Mouse (Mus musculus): ENCODE measurements around the gene Cyp24a1. TPM values are rescaled to one million over a fixed set of nuclear protein-coding genes. Genes with fewer than 3 reads are reported as not detected.

Gene Cyp24a1
- total RNA-seq, 1 experiment, result not detected

GRCm38 (mm10) chr2:170469616-170470308, 27.2 kb downstream of the Cyp24a1 start:
- H3K36me3 ChIP-seq (ENCODE audit: control insufficient read depth, insufficient read depth, low read length, poor library complexity, severe bottlenecking), result no peaks in the 10 kb centered on the region
- peak; percentile 93 for TF ChIP-seq MAFK (IDR thresholded peaks at IDR 0.05; ENCODE audit: insufficient read depth, low read depth, low read length)
- TF ChIP-seq ZNF384 (IDR thresholded peaks at IDR 0.05; ENCODE audit: low read depth, low read length), result peak; percentile 79
- no peak for TF ChIP-seq CHD2 (IDR thresholded peaks at IDR 0.05; ENCODE audit: low read depth, low read length)
- no peak for TF ChIP-seq ZC3H11A (IDR thresholded peaks at IDR 0.05; ENCODE audit: borderline replicate concordance, low read depth, low read length)
- peaks cover 4 to 16% of the 10 kb centered on the region in 2 experiments; a peak in 3 of 4 replicates for H3K4me1 ChIP-seq (ENCODE audit: control insufficient read depth in 2 of 2, insufficient read depth in 2 of 2, low read length in 2 of 2, poor library complexity in 1 of 2)
- DNase-seq (ENCODE audit: low read depth, low spot score), result peak; percentile 51
- peak overlapping the region; percentile 48 for H3K27ac ChIP-seq (ENCODE audit: insufficient read depth, low read depth, low read length, poor library complexity, severe bottlenecking)
- H3K9ac ChIP-seq (ENCODE audit: insufficient read depth, low read depth, low read length, poor library complexity, severe bottlenecking), result no peak overlapping the region
- in situ Hi-C loops (cut with MboI; ENCODE audit: low sequenced_read_pairs in 2 of 2, unreplicated experiment in 2 of 2), result no loop called here
- H3K4me3 ChIP-seq (ENCODE audit: insufficient read depth in 1 of 2, low read depth in 1 of 2, low read length in 2 of 2, poor library complexity in 1 of 2, severe bottlenecking in 1 of 2), result no peak overlapping the region
- H3K9me3 ChIP-seq (ENCODE audit: control insufficient read depth, insufficient read depth, low read depth, low read length), result no peaks in the 10 kb centered on the region

DNA sequence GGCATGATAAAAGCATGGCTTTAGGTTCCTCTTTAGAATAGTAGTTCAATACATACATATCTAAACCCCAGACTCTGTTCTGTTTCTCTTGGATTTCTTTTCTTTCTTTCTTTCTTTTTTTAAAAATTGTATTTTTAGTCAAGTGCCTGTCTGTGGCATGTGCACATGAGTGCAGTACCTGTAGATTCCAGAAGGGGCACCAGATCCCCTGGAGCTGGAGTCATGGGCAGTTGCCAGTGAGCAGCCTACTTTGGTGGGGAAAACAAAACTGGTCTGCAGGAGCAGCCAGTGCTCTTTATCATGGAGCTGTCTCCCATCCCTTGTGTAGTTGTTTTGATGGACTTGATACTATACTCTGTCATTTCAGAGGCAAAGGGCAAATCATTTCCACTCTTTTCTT, 28.9 kb downstream of the Cyp24a1 start:
- in situ Hi-C loops (cut with MboI; ENCODE audit: low sequenced_read_pairs in 2 of 2, unreplicated experiment in 2 of 2), result no loop called here

DNA sequence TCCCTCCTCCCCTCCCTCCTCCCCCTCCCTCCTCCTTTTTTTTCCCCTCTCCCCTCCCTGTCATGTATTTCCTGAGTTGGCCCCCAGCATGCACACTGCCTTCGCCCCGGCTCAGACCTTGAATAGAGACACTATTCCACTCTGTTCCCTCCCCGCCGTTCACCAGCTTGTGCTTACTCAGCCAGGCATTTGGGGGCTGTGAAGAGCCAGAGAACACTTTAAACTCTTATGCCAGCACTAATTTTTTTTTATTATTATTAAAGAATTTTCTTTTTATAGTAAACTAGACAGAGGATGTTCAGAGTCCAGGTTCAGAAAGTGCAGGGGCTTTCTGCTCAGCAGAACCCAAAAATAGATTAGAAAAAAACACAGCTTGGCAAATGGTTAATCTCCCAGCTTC, 32.1 kb downstream of the Cyp24a1 start:
- Histone ChIP-seq H3K9ac (ENCODE audit: insufficient read depth, low read depth, low read length, poor library complexity, severe bottlenecking) (no peak overlapping the region), H3K4me1 (ENCODE audit: control insufficient read depth in 2 of 2, insufficient read depth in 2 of 2, low read length in 2 of 2, poor library complexity in 1 of 2) (peaks cover 5 to 10% of the 10 kb centered on the region in 2 experiments; a peak in 3 of 4 replicates), H3K4me3 (ENCODE audit: insufficient read depth in 1 of 2, low read depth in 1 of 2, low read length in 2 of 2, poor library complexity in 1 of 2, severe bottlenecking in 1 of 2) (no peak overlapping the region), H3K36me3 (ENCODE audit: control insufficient read depth, insufficient read depth, low read length, poor library complexity, severe bottlenecking) (no peaks in the 10 kb centered on the region), H3K9me3 (ENCODE audit: control insufficient read depth, insufficient read depth, low read depth, low read length) (no peaks in the 10 kb centered on the region), H3K27ac (ENCODE audit: insufficient read depth, low read depth, low read length, poor library complexity, severe bottlenecking) (no peak overlapping the region)
- TF ChIP-seq ZNF384 (IDR thresholded peaks at IDR 0.05; ENCODE audit: low read depth, low read length) (no peak), ZC3H11A (IDR thresholded peaks at IDR 0.05; ENCODE audit: borderline replicate concordance, low read depth, low read length) (no peak), HCFC1 (IDR thresholded peaks at IDR 0.05; ENCODE audit: borderline replicate concordance, insufficient read depth, low read length) (no peak), CHD2 (IDR thresholded peaks at IDR 0.05; ENCODE audit: low read depth, low read length) (no peak), MAFK (IDR thresholded peaks at IDR 0.05; ENCODE audit: insufficient read depth, low read depth, low read length) (no peak)
- DNase-seq (ENCODE audit: low read depth, low spot score), result no peak
- in situ Hi-C loops (cut with MboI; ENCODE audit: low sequenced_read_pairs in 2 of 2, unreplicated experiment in 2 of 2), result no loop called here

More for the DNA sequence above, 28.9 kb downstream of the Cyp24a1 start:
- no peaks in the 10 kb centered on the region for H3K36me3 ChIP-seq (ENCODE audit: control insufficient read depth, insufficient read depth, low read length, poor library complexity, severe bottlenecking)
- TF ChIP-seq MAFK (IDR thresholded peaks at IDR 0.05; ENCODE audit: insufficient read depth, low read depth, low read length), result no peak
- no peak for TF ChIP-seq ZC3H11A (IDR thresholded peaks at IDR 0.05; ENCODE audit: borderline replicate concordance, low read depth, low read length)
- TF ChIP-seq CHD2 (IDR thresholded peaks at IDR 0.05; ENCODE audit: low read depth, low read length), result no peak
- TF ChIP-seq HCFC1 (IDR thresholded peaks at IDR 0.05; ENCODE audit: borderline replicate concordance, insufficient read depth, low read length), result no peak
- no peak for TF ChIP-seq ZNF384 (IDR thresholded peaks at IDR 0.05; ENCODE audit: low read depth, low read length)
- H3K9ac ChIP-seq (ENCODE audit: insufficient read depth, low read depth, low read length, poor library complexity, severe bottlenecking), result no peak overlapping the region
- H3K4me3 ChIP-seq (ENCODE audit: insufficient read depth in 1 of 2, low read depth in 1 of 2, low read length in 2 of 2, poor library complexity in 1 of 2, severe bottlenecking in 1 of 2), result no peak overlapping the region
- H3K27ac ChIP-seq (ENCODE audit: insufficient read depth, low read depth, low read length, poor library complexity, severe bottlenecking), result no peak overlapping the region
- H3K4me1 ChIP-seq (ENCODE audit: control insufficient read depth in 2 of 2, insufficient read depth in 2 of 2, low read length in 2 of 2, poor library complexity in 1 of 2), result peaks cover 4 to 16% of the 10 kb centered on the region in 2 experiments; a peak in 3 of 4 replicates
- H3K9me3 ChIP-seq (ENCODE audit: control insufficient read depth, insufficient read depth, low read depth, low read length), result no peaks in the 10 kb centered on the region
- DNase-seq (ENCODE audit: low read depth, low spot score), result peak; percentile 55

DNA sequence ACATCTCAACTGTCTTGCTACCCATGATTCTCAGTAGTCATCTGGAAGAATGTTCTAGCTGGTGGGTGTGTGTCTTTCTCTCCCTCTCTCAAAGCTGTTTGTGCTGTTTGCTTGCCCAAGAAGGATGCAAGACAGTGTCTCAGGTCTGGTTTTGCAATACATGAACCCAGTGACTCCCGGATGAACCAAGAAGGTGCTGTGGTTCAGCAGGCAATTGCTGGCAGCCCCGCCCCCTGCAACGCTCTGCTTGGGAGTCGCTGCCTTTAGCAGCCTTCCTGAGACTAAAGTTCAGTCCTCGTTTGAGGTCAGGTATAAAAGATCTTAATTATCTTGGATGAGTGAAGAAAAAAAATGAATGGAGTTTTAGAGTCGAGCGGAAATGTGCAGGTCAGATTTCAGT, 35.3 kb downstream of the Cyp24a1 start:
- H3K4me3 ChIP-seq (ENCODE audit: insufficient read depth in 1 of 2, low read depth in 1 of 2, low read length in 2 of 2, poor library complexity in 1 of 2, severe bottlenecking in 1 of 2), result no peak overlapping the region
- no peak overlapping the region for H3K9ac ChIP-seq (ENCODE audit: insufficient read depth, low read depth, low read length, poor library complexity, severe bottlenecking)
- no peak overlapping the region for H3K27ac ChIP-seq (ENCODE audit: insufficient read depth, low read depth, low read length, poor library complexity, severe bottlenecking)
- in situ Hi-C loops (cut with MboI; ENCODE audit: low sequenced_read_pairs in 2 of 2, unreplicated experiment in 2 of 2), result no loop called here
- H3K4me1 ChIP-seq (ENCODE audit: control insufficient read depth in 2 of 2, insufficient read depth in 2 of 2, low read length in 2 of 2, poor library complexity in 1 of 2), result peaks cover 1 to 7% of the 10 kb centered on the region in 2 experiments; a peak in 1 of 4 replicates
- TF ChIP-seq ZC3H11A (IDR thresholded peaks at IDR 0.05; ENCODE audit: borderline replicate concordance, low read depth, low read length), result no peak
- TF ChIP-seq MAFK (IDR thresholded peaks at IDR 0.05; ENCODE audit: insufficient read depth, low read depth, low read length), result no peak
- no peak for TF ChIP-seq HCFC1 (IDR thresholded peaks at IDR 0.05; ENCODE audit: borderline replicate concordance, insufficient read depth, low read length)
- no peak for TF ChIP-seq ZNF384 (IDR thresholded peaks at IDR 0.05; ENCODE audit: low read depth, low read length)
- TF ChIP-seq CHD2 (IDR thresholded peaks at IDR 0.05; ENCODE audit: low read depth, low read length), result no peak
- H3K9me3 ChIP-seq (ENCODE audit: control insufficient read depth, insufficient read depth, low read depth, low read length), result no peaks in the 10 kb centered on the region
- no peak for DNase-seq (ENCODE audit: low read depth, low spot score)
- H3K36me3 ChIP-seq (ENCODE audit: control insufficient read depth, insufficient read depth, low read length, poor library complexity, severe bottlenecking), result no peaks in the 10 kb centered on the region
